Mouse (Mus musculus): Measurements from ENCODE around the gene Plg. TPM values are rescaled to one million over a fixed set of nuclear protein-coding genes. Genes with fewer than 3 reads are reported as not detected.

The Plg gene
- total and polyA plus RNA-seq, 3 experiments, result not detected

DNA sequence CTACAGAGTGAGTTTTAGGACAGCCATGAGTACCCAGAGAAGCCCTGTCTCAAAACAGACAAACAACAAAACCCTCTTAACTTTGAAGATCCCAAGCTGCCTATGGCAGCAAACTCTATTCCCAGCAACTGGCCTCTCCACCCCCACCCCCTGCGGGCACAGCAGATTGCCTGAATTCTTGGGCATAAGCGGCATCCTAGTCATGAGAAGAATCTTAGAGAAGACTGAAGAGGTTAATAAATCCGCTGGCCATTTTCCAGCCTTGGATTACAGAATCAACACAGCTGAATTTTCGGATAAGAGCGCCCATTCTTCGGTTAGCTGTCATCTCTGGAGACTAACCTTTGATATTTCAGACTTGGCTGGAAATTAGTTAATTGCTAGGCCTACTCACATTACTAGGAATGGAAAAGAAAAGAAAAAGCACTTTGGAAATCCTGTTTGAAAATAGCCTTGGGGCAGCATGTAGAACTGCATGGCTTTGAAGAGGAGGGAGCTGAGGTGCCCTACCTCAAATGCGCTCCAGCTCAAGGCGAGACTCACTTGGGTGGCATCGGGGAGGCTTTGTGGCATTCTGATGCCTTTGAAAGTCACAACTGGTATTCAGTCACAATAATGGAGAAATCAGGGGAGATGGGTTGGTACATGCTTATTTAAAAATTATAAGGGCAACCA is 34.6 kb upstream of the Plg start:
- H3K79me2 ChIP-seq (ENCODE audit: control insufficient read depth, insufficient read depth, low read length, poor library complexity), result no peaks in the 10 kb centered on the region
- H3K4me3 ChIP-seq (ENCODE audit: control insufficient read depth in 1 of 2, insufficient read depth in 1 of 2, low read depth in 2 of 2, low read length in 2 of 2), result no peak overlapping the region
- no peak overlapping the region for H3K27ac ChIP-seq (ENCODE audit: control insufficient read depth, low read depth, low read length)
- no peaks in the 10 kb centered on the region for H3K4me1 ChIP-seq (ENCODE audit: control insufficient read depth in 1 of 2, insufficient read depth in 2 of 2, low read length in 2 of 2)
- TF ChIP-seq BHLHE40 (IDR thresholded peaks at IDR 0.05; ENCODE audit: borderline replicate concordance, low read depth, low read length), result no peak
- TF ChIP-seq JUND (IDR thresholded peaks at IDR 0.05; ENCODE audit: low read depth, low read length), result no peak
- no peak for TF ChIP-seq MAX (IDR thresholded peaks at IDR 0.05; ENCODE audit: low read length)
- TF ChIP-seq CHD1 (IDR thresholded peaks at IDR 0.05; ENCODE audit: low read depth, low read length), result no peak
- H3K36me3 ChIP-seq (ENCODE audit: control insufficient read depth in 1 of 2, insufficient read depth in 2 of 2, low read length in 2 of 2), result no peaks in the 10 kb centered on the region
- H3K27me3 ChIP-seq (ENCODE audit: control insufficient read depth in 1 of 2, insufficient read depth in 2 of 2, low read length in 2 of 2), result peaks cover 0 to 2% of the 10 kb centered on the region in 2 experiments; a peak in 1 of 4 replicates
- H3K9me3 ChIP-seq (replicated peaks; ENCODE audit: insufficient read depth, low read length), result no peaks in the 10 kb centered on the region
- DNase-seq (ENCODE audit: low read depth, low spot score), result no peak
- H3K9ac ChIP-seq (ENCODE audit: control insufficient read depth, low read depth, low read length, poor library complexity, severe bottlenecking), result no peak overlapping the region

DNA sequence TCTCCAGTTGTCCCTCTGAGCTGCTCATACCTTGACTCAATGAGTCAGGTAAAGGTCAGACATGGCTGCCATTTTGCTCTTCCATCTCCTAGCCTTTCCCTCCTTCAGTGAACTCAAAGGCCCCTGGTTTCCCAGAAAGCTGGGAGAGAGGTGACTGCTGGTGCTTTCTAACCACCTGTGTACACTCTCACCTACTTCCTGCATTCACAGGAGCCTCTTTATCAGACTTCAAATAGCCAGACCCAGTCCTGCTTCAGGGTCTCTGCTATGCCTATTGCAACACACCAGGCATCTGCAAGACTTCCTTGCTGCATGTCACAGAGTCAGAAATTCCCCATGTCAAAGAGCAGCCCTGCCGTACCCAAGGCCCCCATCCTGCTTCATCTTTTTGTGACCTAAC is 30.9 kb upstream of the Plg start:
- Histone ChIP-seq H3K36me3 (ENCODE audit: control insufficient read depth in 1 of 2, insufficient read depth in 2 of 2, low read length in 2 of 2) (no peaks in the 10 kb centered on the region), H3K27me3 (ENCODE audit: control insufficient read depth in 1 of 2, insufficient read depth in 2 of 2, low read length in 2 of 2) (peaks cover 0 to 2% of the 10 kb centered on the region in 2 experiments; a peak in 2 of 4 replicates), H3K4me3 (ENCODE audit: control insufficient read depth in 1 of 2, insufficient read depth in 1 of 2, low read depth in 2 of 2, low read length in 2 of 2) (no peak overlapping the region), H3K4me1 (ENCODE audit: control insufficient read depth in 1 of 2, insufficient read depth in 2 of 2, low read length in 2 of 2) (no peaks in the 10 kb centered on the region), H3K27ac (ENCODE audit: control insufficient read depth, low read depth, low read length) (no peak overlapping the region), H3K79me2 (ENCODE audit: control insufficient read depth, insufficient read depth, low read length, poor library complexity) (no peaks in the 10 kb centered on the region), H3K9ac (ENCODE audit: control insufficient read depth, low read depth, low read length, poor library complexity, severe bottlenecking) (no peak overlapping the region), H3K9me3 (replicated peaks; ENCODE audit: insufficient read depth, low read length) (no peaks in the 10 kb centered on the region)
- no peak for TF ChIP-seq ZNF384 (IDR thresholded peaks at IDR 0.05; ENCODE audit: low read depth, low read length)
- no peak for TF ChIP-seq SIN3A (IDR thresholded peaks at IDR 0.05; ENCODE audit: low read length)
- DNase-seq (ENCODE audit: low read depth, low spot score), result no peak

DNA sequence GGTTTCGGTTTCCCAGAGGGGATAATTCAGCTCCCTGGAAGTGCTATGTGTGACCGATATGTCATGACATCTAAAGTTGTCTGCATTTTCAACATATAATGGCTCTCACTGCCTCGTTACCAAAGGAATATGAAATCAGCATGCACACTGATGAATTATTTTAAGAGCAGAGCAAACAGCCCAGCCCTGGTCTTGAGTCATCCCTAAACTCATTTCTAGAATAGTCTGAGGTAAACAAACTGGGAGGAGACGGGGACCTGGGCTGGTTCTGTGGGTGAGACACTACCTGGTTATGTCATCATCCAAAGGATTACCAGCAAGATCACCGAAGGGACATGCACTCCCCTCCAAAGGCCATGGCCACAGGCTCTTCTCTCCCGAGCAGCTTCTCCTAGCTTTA is 26.8 kb upstream of the Plg start:
- H3K4me3 ChIP-seq (ENCODE audit: control insufficient read depth in 1 of 2, insufficient read depth in 1 of 2, low read depth in 2 of 2, low read length in 2 of 2), result no peak overlapping the region
- H3K4me1 ChIP-seq (ENCODE audit: control insufficient read depth in 1 of 2, insufficient read depth in 2 of 2, low read length in 2 of 2), result no peaks in the 10 kb centered on the region
- no peak overlapping the region for H3K27ac ChIP-seq (ENCODE audit: control insufficient read depth, low read depth, low read length)
- no peaks in the 10 kb centered on the region for H3K36me3 ChIP-seq (ENCODE audit: control insufficient read depth in 1 of 2, insufficient read depth in 2 of 2, low read length in 2 of 2)
- DNase-seq (ENCODE audit: low read depth, low spot score), result no peak
- TF ChIP-seq MAFK (IDR thresholded peaks at IDR 0.05; ENCODE audit: borderline replicate concordance, low read depth, low read length) (no peak), CTCF (IDR thresholded peaks at IDR 0.05 in 2 of 3, conservative IDR thresholded peaks at IDR 0.05 in 1 of 3; ENCODE audit: control insufficient read depth in 1 of 3, insufficient read depth in 1 of 3, low read depth in 2 of 3, low read length in 3 of 3, poor library complexity in 1 of 3, severe bottlenecking in 1 of 3) (no peak)
- no peaks in the 10 kb centered on the region for H3K9me3 ChIP-seq (replicated peaks; ENCODE audit: insufficient read depth, low read length)
- H3K79me2 ChIP-seq (ENCODE audit: control insufficient read depth, insufficient read depth, low read length, poor library complexity), result no peaks in the 10 kb centered on the region
- H3K27me3 ChIP-seq (ENCODE audit: control insufficient read depth in 1 of 2, insufficient read depth in 2 of 2, low read length in 2 of 2), result peaks cover 0 to 2% of the 10 kb centered on the region in 2 experiments; a peak in 2 of 4 replicates
- no peak overlapping the region for H3K9ac ChIP-seq (ENCODE audit: control insufficient read depth, low read depth, low read length, poor library complexity, severe bottlenecking)

DNA sequence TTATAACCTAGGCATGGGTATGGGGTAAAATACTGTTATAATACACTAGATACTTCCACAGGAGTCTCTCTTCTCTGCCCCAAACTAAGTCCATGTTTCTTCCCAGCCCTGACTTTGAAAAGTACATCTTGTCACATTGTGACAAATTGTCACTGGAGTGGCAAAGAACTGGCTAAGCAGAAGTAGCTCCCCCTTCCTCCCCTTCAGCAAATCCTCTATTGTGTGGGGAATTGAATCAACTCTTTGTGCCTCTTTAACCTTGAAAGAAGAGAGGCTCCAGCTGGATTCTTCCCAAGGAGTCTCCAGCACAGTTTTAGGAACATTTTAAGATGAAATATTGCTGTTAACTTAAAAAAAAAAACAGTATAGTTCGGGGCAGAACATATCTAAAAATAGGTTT is 25.6 kb upstream of the Plg start:
- no peak overlapping the region for H3K4me3 ChIP-seq (ENCODE audit: control insufficient read depth in 1 of 2, insufficient read depth in 1 of 2, low read depth in 2 of 2, low read length in 2 of 2)

More for the DNA sequence above, 25.6 kb upstream of the Plg start:
- peaks cover 0 to 2% of the 10 kb centered on the region in 2 experiments; a peak in 2 of 4 replicates for H3K27me3 ChIP-seq (ENCODE audit: control insufficient read depth in 1 of 2, insufficient read depth in 2 of 2, low read length in 2 of 2)
- no peak overlapping the region for H3K27ac ChIP-seq (ENCODE audit: control insufficient read depth, low read depth, low read length)
- H3K9me3 ChIP-seq (replicated peaks; ENCODE audit: insufficient read depth, low read length), result no peaks in the 10 kb centered on the region
- TF ChIP-seq POLR2AphosphoS2 (IDR thresholded peaks at IDR 0.05; ENCODE audit: low read length) (no peak), CTCF (IDR thresholded peaks at IDR 0.05 in 2 of 3, conservative IDR thresholded peaks at IDR 0.05 in 1 of 3; ENCODE audit: control insufficient read depth in 1 of 3, insufficient read depth in 1 of 3, low read depth in 2 of 3, low read length in 3 of 3, poor library complexity in 1 of 3, severe bottlenecking in 1 of 3) (no peak), GABPA (IDR thresholded peaks at IDR 0.05; ENCODE audit: low read depth, low read length) (no peak), HCFC1 (IDR thresholded peaks at IDR 0.05; ENCODE audit: low read depth, low read length) (no peak), JUND (IDR thresholded peaks at IDR 0.05; ENCODE audit: low read depth, low read length) (no peak), EP300 (IDR thresholded peaks at IDR 0.05; ENCODE audit: low read depth in 1 of 2, low read length in 2 of 2) (no peak)
- no peaks in the 10 kb centered on the region for H3K36me3 ChIP-seq (ENCODE audit: control insufficient read depth in 1 of 2, insufficient read depth in 2 of 2, low read length in 2 of 2)
- H3K4me1 ChIP-seq (ENCODE audit: control insufficient read depth in 1 of 2, insufficient read depth in 2 of 2, low read length in 2 of 2), result no peaks in the 10 kb centered on the region
- H3K9ac ChIP-seq (ENCODE audit: control insufficient read depth, low read depth, low read length, poor library complexity, severe bottlenecking), result no peak overlapping the region
- DNase-seq (ENCODE audit: low read depth, low spot score), result no peak
- no peaks in the 10 kb centered on the region for H3K79me2 ChIP-seq (ENCODE audit: control insufficient read depth, insufficient read depth, low read length, poor library complexity)

Data from MEL (cell line).